Mouse (Mus musculus) limb, embryonic 15.5 days (tissue): ENCODE measurements around the gene Plppr3. TPM values are rescaled to one million over a fixed set of nuclear protein-coding genes. Genes with fewer than 3 reads are reported as not detected.

Experiments used
- ATAC-seq: fragments of 200-750 bp; cut with Nextera tagmentation; 2 replicates; pipeline ENCODE4 v1.8.0; 2017; ENCODE audit warnings: low read depth, moderate TSS enrichment; ENCODE audit not compliant: insufficient number of reproducible peaks, low FRiP score, low TSS enrichment
- H3K27ac ChIP-seq: fragments of 300-500 bp; sonication (generic); 2 replicates; pipeline ENCODE4 v1.5.1; 2015; ENCODE audit warnings: moderate library complexity, mild to moderate bottlenecking, inconsistent platforms
- H3K27me3 ChIP-seq: fragments of 300-500 bp; sonication (generic); 2 replicates; pipeline ENCODE4 v1.6.1; 2015; ENCODE audit warnings: inconsistent platforms
- H3K36me3 ChIP-seq: fragments of 300-500 bp; sonication (generic); 2 replicates; pipeline ENCODE4 v1.6.1; 2015; ENCODE audit warnings: inconsistent platforms
- H3K4me1 ChIP-seq: fragments of 300-500 bp; sonication (generic); 2 replicates; pipeline ENCODE4 v1.6.1; 2015; ENCODE audit warnings: inconsistent platforms
- H3K4me2 ChIP-seq: fragments of 300-500 bp; sonication (generic); 2 replicates; pipeline ENCODE4 v1.6.1; 2015; ENCODE audit warnings: mild to moderate bottlenecking, inconsistent platforms
- H3K4me3 ChIP-seq: fragments of 300-500 bp; sonication (generic); 2 replicates; pipeline ENCODE4 v1.5.1; 2015; ENCODE audit warnings: mild to moderate bottlenecking, inconsistent platforms
- H3K9ac ChIP-seq: fragments of 300-500 bp; sonication (generic); 2 replicates; pipeline ENCODE4 v1.6.1; 2015; ENCODE audit warnings: inconsistent platforms
- H3K9me3 ChIP-seq: fragments of 300-500 bp; sonication (generic); 2 replicates; pipeline ENCODE4 v1.6.1; 2016; ENCODE audit warnings: inconsistent platforms
- WGBS: fragments of 180-500 bp; shearing (Covaris S2); methylation state at CpG from one replicate; pipeline ENCODE4 v1.1.7; 2015; 5-methylcytosine and 5-hydroxymethylcytosine counted together
- polyA plus RNA-seq: library from polyadenylated mRNA; unstranded; fragments of >200 nt; fragmentation: Nextera tagmentation; extraction: Ambion mirVana; gene quantifications from 2 replicates; pipeline ENCODE4 v1.2.1, GENCODE M21; 2015

Gene Plppr3
- polyA plus RNA-seq, 1 experiment from 2014 or later = 60.1 TPM

DNA sequence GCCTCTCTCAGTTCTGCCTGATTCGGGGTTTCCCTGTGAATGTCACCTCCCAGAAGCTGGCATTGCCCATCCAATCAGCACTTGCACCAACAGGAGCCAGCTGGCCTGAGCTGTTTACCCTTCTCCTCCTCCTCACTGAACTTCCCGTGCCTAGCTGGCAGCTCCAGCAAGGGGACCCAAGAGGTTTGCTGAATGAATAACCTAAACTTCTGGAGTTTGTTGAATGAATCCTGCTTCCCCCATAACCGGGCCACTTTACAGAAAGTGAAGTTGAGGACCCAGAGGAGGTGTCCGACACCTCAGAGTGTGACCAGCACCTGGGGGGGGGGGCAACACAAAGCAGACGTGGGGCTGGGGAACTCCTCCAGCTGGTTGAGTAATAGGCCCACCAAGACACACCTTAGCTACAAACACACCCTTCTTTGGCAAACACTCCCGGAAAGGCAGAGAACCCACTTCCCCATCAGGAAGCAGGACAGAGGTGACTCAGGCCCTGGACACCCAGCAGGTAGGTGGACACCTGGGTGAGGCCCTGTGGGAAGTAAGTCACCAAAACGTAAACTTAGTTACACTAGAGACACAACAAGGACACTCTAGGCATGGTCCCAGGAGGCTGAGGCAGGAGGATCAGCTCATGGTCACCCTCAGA is 40.6 kb upstream of the Plppr3 start:
- no peak for ATAC-seq
- peaks cover 46% of the 10 kb centered on the region for H3K4me1 ChIP-seq
- H3K9me3 ChIP-seq = no peaks in the 10 kb centered on the region
- 60% methylated on average over 7 of the region's 7 CpGs for WGBS
- H3K27ac ChIP-seq = peak overlapping the region; percentile 30; the same call in 1 of the 2 replicates
- H3K9ac ChIP-seq = 0 out of 2 replicates have a peak overlapping the region, but pooled peaks have one; percentile 7
- H3K4me3 ChIP-seq = no peak overlapping the region
- H3K27me3 ChIP-seq = peaks cover 28% of the 10 kb centered on the region
- peak overlapping the region; percentile 84; the same call in 1 of the 2 replicates for H3K4me2 ChIP-seq
- H3K36me3 ChIP-seq = peaks cover 30% of the 10 kb centered on the region

DNA sequence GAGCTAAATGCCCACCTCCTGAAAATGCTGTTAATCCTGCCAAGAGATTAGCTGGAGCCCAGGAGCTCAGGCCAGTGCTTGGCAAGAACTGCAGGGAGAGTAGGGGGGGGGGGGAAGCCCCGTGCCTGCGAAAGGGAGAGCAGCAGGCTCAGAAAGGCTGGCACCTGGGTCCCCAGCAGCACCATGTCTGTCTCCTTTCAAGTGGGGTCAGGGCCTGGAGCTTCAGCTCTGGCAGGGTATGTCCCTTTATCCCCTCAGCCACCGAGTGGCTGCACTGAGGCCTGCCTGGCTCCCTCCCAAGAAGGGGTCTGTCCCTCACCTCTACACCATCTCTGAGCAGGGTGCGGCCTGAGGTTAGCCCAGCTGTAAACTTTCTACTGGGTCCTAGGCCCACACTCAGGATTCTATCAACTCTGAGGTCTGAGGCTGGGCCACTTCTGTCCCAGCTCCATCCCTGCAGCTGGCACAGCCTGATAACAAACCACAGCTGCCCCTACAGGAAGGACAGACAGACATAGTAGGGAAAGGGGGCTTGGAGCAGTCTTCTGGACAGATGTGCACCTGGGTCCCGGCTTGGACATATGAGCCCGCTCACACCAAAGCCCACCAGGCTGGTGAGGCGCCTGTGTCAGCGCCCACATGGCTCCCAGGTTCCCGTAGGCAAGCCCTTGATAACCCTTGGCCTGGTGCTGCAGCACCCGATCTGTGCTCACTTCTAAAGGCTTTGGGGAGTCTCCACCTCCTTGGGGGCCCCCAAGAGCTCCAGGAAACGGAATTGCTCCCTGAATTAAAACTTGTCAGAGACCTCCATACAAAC is 39.9 kb upstream of the Plppr3 start:
- Histone ChIP-seq H3K4me1 (peaks cover 47% of the 10 kb centered on the region), H3K27me3 (peaks cover 20% of the 10 kb centered on the region), H3K36me3 (peaks cover 30% of the 10 kb centered on the region), H3K9ac (0 out of 2 replicates have a peak overlapping the region, but pooled peaks have one; percentile 7), H3K9me3 (no peaks in the 10 kb centered on the region), H3K4me2 (no peak overlapping the region), H3K27ac (no peak overlapping the region), H3K4me3 (no peak overlapping the region)
- 65% methylated on average over 11 of the region's 11 CpGs for WGBS
- no peak for ATAC-seq

- Histone ChIP-seq H3K9ac (no peak overlapping the region), H3K27ac (no peak overlapping the region), H3K4me1 (peaks cover 40% of the 10 kb centered on the region), H3K36me3 (peaks cover 30% of the 10 kb centered on the region), H3K27me3 (peaks cover under 1% of the 10 kb centered on the region), H3K4me3 (no peak overlapping the region), H3K4me2 (no peak overlapping the region), H3K9me3 (no peaks in the 10 kb centered on the region)
- 54% methylated on average over 20 of the region's 20 CpGs for WGBS
- no peak for ATAC-seq
Observed at GRCm38 (mm10) chr10:79912412-79912811, 38.0 kb upstream of the Plppr3 start.

DNA sequence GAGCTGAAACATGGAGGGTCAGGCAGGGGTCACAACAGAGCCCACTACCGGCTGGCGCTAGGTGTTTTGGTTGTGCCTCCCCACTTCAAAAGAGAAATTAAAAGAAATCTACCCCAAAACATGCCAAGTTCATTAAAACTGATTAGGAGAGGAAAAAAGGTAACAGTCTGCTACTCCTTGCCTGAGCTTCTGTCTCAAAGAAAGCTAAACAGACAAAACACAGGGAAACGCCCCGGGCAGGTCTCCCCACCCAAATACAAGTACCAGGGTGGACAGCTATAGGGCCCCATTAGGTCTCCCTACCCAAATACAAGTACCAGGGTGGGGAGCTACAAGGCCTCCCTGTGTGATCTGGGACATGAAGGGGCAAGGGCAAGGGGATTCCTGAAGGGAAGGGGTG is 36.1 kb upstream of the Plppr3 start, which contains the start of gene Gm26602:
Gm26602 (plus strand) TSS at position 301 of the 400 bp plus-strand sequence.
- H3K36me3 ChIP-seq = peaks cover 46% of the 10 kb centered on the region
- H3K4me2 ChIP-seq = no peak within 1 kb of the TSS
- no peaks in the 10 kb centered on the region for H3K27me3 ChIP-seq
- no peaks in the 10 kb centered on the region for H3K9me3 ChIP-seq
- ATAC-seq = no peak
- H3K9ac ChIP-seq = no peak within 1 kb of the TSS
- no peak within 1 kb of the TSS for H3K4me3 ChIP-seq
- peak within 1 kb of the TSS; percentile 76 for H3K27ac ChIP-seq
- 81% methylated on average over 4 of the region's 4 CpGs for WGBS
- peaks cover 29% of the 10 kb centered on the region for H3K4me1 ChIP-seq

GRCm38 (mm10) chr10:79909092-79909922 is 34.9 kb upstream of the Plppr3 start:
- peak overlapping the region; percentile 79 for H3K4me3 ChIP-seq
- H3K4me1 ChIP-seq = peaks cover 17% of the 10 kb centered on the region
- peak overlapping the region; percentile 76 for H3K27ac ChIP-seq
- no peaks in the 10 kb centered on the region for H3K9me3 ChIP-seq
- no peaks in the 10 kb centered on the region for H3K27me3 ChIP-seq
- H3K4me2 ChIP-seq = peak overlapping the region; percentile 57
- peak overlapping the region; percentile 3; the same call in 1 of the 2 replicates for H3K9ac ChIP-seq
- H3K36me3 ChIP-seq = peaks cover 56% of the 10 kb centered on the region
- ATAC-seq = no peak
- 22% methylated on average over 14 of the region's 14 CpGs for WGBS

DNA sequence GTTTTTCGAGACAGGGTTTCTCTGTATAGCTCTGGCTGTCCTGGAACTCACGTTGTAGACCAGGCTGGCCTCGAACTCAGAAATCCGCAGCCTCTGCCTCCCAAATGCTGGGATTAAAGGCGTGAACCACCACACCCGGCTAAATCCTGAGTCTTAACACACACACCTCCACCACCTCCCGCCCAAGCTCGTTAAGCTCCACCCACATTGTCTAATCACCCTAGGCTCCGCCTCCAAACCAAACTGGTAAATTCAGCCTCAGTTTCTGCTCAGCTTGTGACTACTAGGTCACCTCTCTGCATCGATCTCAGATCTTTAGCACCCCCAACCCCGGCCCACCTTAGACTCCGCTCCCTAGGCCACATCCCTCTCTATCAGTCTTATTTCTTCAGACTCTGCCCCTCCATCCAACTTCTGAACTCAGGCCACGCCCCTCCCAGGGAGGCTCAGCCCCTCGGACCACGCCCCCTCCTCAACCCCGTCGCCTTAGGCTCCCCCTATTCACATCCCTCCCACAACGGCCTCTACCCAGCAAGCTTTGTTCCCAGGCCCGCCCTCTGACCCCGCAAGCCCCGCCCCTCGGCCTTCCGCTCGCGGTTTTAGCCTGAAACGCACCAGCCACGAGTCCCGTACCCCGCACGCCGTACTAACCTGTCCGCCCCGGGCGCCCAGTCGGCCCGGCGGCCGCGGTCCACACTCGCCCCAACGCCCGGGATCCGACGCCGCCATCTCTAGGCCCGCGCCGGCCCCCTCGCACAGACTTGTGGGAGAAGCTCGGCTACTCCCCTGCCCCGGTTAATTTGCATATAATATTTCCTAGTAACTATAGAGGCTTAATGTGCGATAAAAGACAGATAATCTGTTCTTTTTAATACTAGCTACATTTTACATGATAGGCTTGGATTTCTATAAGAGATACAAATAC is 34.0 kb upstream of the Plppr3 start, which contains the start of gene Med16:
Med16 (minus strand) TSS at position 757 of the 925 bp plus-strand sequence.
- no peaks in the 10 kb centered on the region for H3K9me3 ChIP-seq
- peak within 1 kb of the TSS; percentile 85 for H3K9ac ChIP-seq
- H3K4me3 ChIP-seq = peak within 1 kb of the TSS; percentile 79
- H3K27ac ChIP-seq = peak within 1 kb of the TSS; percentile 99
- no peaks in the 10 kb centered on the region for H3K27me3 ChIP-seq
- 2% methylated on average over 52 of the region's 52 CpGs for WGBS
- peak; percentile 95 for ATAC-seq
- peak within 1 kb of the TSS; percentile 57 for H3K4me2 ChIP-seq
- peaks cover 11% of the 10 kb centered on the region for H3K4me1 ChIP-seq
- H3K36me3 ChIP-seq = peaks cover 64% of the 10 kb centered on the region

DNA sequence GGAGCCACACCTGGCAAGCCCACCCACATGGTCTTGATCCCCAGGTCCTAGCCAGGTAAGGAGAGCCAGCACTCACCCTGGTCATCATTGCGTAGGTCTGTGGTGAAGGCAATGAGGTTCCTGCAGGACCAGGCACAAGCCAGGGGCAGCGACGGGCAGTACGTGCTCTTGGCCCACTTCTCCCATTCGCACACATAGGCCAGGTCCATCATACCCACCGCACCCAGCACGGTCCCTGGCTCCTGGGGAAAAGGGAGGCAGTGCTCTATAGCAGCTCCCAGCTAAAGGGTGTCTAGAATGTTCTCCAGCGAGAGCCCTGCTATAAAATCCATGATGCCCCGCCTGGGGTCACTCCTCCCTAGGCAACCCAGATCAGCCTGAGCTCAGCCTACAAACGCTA is 33.0 kb upstream of the Plppr3 start:
- no peaks in the 10 kb centered on the region for H3K9me3 ChIP-seq
- no peak for ATAC-seq
- no peak overlapping the region for H3K4me3 ChIP-seq
- H3K4me2 ChIP-seq = no peak overlapping the region
- H3K27ac ChIP-seq = no peak overlapping the region
- no peak overlapping the region for H3K9ac ChIP-seq
- H3K4me1 ChIP-seq = peaks cover 11% of the 10 kb centered on the region
- 92% methylated on average over 10 of the region's 10 CpGs for WGBS
- no peaks in the 10 kb centered on the region for H3K27me3 ChIP-seq
- H3K36me3 ChIP-seq = peaks cover 65% of the 10 kb centered on the region

- H3K9ac ChIP-seq = no peak overlapping the region
- H3K9me3 ChIP-seq = no peaks in the 10 kb centered on the region
- no peak for ATAC-seq
- WGBS = 88% methylated on average over 9 of the region's 9 CpGs
- H3K36me3 ChIP-seq = peaks cover 64% of the 10 kb centered on the region
- peaks cover 11% of the 10 kb centered on the region for H3K4me1 ChIP-seq
- no peak overlapping the region for H3K27ac ChIP-seq
- H3K27me3 ChIP-seq = no peaks in the 10 kb centered on the region
- H3K4me2 ChIP-seq = no peak overlapping the region
- H3K4me3 ChIP-seq = no peak overlapping the region
Observed at GRCm38 (mm10) chr10:79906712-79907111, 32.3 kb upstream of the Plppr3 start.

GRCm38 (mm10) chr10:79900951-79901410 is 26.5 kb upstream of the Plppr3 start:
- H3K4me3 ChIP-seq = no peak overlapping the region
- no peaks in the 10 kb centered on the region for H3K27me3 ChIP-seq
- no peak overlapping the region for H3K4me2 ChIP-seq
- no peak for ATAC-seq
- H3K9ac ChIP-seq = no peak overlapping the region
- H3K36me3 ChIP-seq = peaks cover 89% of the 10 kb centered on the region
- no peaks in the 10 kb centered on the region for H3K4me1 ChIP-seq
- H3K9me3 ChIP-seq = no peaks in the 10 kb centered on the region
- H3K27ac ChIP-seq = no peak overlapping the region
- WGBS = 30% methylated on average over 2 of the region's 2 CpGs

DNA sequence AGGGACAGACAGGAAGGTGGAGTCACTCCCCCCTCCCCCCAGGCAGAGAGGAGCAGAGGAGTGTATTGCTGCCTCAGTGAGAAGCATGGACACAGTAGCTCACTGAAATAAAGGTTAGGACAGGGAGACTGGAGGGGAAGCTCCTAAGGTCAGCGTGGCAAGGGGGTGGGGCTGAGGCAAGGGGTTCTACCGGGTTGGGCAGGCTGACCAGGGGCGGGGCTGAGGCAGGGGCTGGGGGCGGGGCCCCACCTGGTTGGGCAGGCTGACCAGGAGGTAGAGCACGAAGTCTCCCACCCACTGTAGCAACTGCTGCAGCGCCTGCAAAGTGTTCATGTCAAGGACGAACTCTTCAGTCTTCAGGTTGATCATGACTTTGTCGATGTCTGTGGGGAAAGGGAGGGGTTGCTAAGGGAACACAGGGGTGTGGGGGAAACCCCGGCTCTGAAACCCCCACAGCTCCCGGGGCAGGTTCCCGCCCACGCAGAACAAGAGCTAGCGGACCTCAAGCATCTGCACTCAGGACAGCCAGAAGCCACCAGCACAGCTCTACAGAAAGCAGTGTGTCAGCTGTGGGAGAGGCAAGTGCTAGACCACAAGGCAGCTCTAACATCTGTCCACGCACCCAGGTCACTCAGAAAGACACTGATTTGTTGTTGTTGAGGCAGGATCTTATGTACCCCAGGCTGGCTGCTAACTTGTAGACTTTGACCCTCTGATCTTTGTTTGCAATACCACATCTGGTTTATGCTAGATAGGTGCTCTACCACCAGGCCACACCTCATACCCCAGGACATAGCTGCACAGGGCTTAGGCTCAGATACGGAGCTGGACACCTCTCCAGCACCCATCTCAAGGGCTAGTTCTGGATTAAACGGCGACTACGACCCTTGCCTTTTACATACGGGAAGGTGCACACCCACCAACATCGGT is 23.1 kb upstream of the Plppr3 start:
- H3K9ac ChIP-seq = no peak overlapping the region
- ATAC-seq = no peak
- H3K36me3 ChIP-seq = peaks cover 74% of the 10 kb centered on the region

More for the DNA sequence above, 23.1 kb upstream of the Plppr3 start:
- 50% methylated on average over 20 of the region's 20 CpGs for WGBS
- H3K4me1 ChIP-seq = no peaks in the 10 kb centered on the region
- H3K4me3 ChIP-seq = no peak overlapping the region
- H3K4me2 ChIP-seq = no peak overlapping the region
- no peak overlapping the region for H3K27ac ChIP-seq
- H3K27me3 ChIP-seq = no peaks in the 10 kb centered on the region
- no peaks in the 10 kb centered on the region for H3K9me3 ChIP-seq
